18 mouse cellular contexts compared by ENCODE assay signal in the genomic region with DNA sequence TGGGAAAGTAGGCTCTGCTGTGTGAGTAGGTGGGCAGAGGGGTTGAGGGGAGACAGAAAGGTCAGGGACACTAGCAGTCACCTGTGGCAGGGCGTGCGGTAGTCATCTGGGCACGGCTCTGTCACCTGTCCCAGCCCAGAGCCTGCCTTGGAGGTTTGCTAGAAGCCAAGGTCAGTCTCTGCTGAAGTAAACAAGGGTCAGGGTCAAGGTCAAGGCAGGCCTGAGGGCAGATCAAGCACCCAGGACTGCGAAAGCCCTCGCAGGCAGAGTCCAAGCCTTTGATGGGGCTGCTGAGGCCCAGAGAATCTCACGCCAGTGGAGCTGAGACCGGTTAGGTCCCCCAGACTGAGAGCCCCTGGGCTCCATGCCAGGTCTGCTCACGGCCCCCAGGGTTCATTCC.
"Had no signal": no experiment of that assay in that cellular context is flagged by ENCODE, and none has a peak within 500 bp of the region (broad histone marks: within the 10 kb centered on the region; RNA-seq: fewer than 3 reads in every experiment).

No protein-coding gene starts in this region.

- H3K27ac ChIP-seq: layer of hippocampus, adult 2 months; liver, embryonic 13.5 days; midbrain, embryonic 10.5 days; midbrain, embryonic 13.5 days; neural tube, embryonic 13.5 days had no signal

- H3K9ac ChIP-seq: liver, embryonic 13.5 days; midbrain, embryonic 13.5 days; neural tube, embryonic 13.5 days had no signal

- H3K4me1 ChIP-seq: liver, embryonic 13.5 days had no signal

- H3K9me3 ChIP-seq: liver, embryonic 13.5 days; megakaryocyte, embryonic 14.5 days; midbrain, embryonic 10.5 days; midbrain, embryonic 13.5 days; neural tube, embryonic 13.5 days had no signal

- H3K27me3 ChIP-seq: neural tube, embryonic 13.5 days had no signal

- H3K36me3 ChIP-seq: liver, embryonic 13.5 days; midbrain, embryonic 10.5 days; midbrain, embryonic 13.5 days; neural tube, embryonic 13.5 days had no signal

- H3K4me3 ChIP-seq: layer of hippocampus, adult 2 months; liver, embryonic 13.5 days; megakaryocyte, embryonic 14.5 days; midbrain, embryonic 10.5 days; midbrain, embryonic 13.5 days; myocyte; neural tube, embryonic 13.5 days had no signal

- DNase-seq: kidney, adult 9 months; kidney, postnatal 14 days; kidney, postnatal 4 days; layer of hippocampus, postnatal 36 days; liver, embryonic 13.5 days; lung, adult 2 months; lung, postnatal 36 days; retina, postnatal 1 day; right cerebral cortex, postnatal 25 days; spleen, adult 18-20 months; thymus, adult 18-20 months; thymus, postnatal 36 days had no signal
